Mouse (Mus musculus): Measurements from ENCODE around the gene Mamstr. TPM values are rescaled to one million over a fixed set of nuclear protein-coding genes. Genes with fewer than 3 reads are reported as not detected.

The Mamstr gene
- polyA plus RNA-seq, 2 experiments, result 19.8 to 34.6 TPM

- TF ChIP-seq POLR2A (IDR thresholded peaks at IDR 0.05; ENCODE audit: borderline replicate concordance, extremely low read depth, insufficient read depth, insufficient read length), result no peak
- WGBS, result 92% methylated on average over 12 of the region's 14 CpGs
- H3K9ac ChIP-seq (ENCODE audit: low read depth, low read length, severe bottlenecking), result no peak overlapping the region
- no peak overlapping the region for H3K27ac ChIP-seq (replicated peaks; ENCODE audit: low read depth, low read length)
- no peak for DNase-seq (ENCODE audit: low spot score)
- H3K4me2 ChIP-seq (replicated peaks; ENCODE audit: low read depth, low read length, severe bottlenecking), result no peak overlapping the region
- no peak for ATAC-seq (ENCODE audit: low FRiP score, low read depth)
- no peaks in the 10 kb centered on the region for H3K36me3 ChIP-seq (ENCODE audit: control insufficient read depth, insufficient read depth, low read length)
- no peaks in the 10 kb centered on the region for H3K9me3 ChIP-seq (ENCODE audit: control insufficient read depth, low read length)
- H3K27me3 ChIP-seq (ENCODE audit: control insufficient read depth, insufficient read depth, low read length), result no peaks in the 10 kb centered on the region
- no peak overlapping the region for H3K4me3 ChIP-seq (replicated peaks; ENCODE audit: low read length)
- H3K4me1 ChIP-seq (ENCODE audit: control insufficient read depth, insufficient read depth, low read length), result no peaks in the 10 kb centered on the region
Observed at GRCm38 (mm10) chr7:45678513-45678912, 38.7 kb downstream of the Mamstr start.

DNA sequence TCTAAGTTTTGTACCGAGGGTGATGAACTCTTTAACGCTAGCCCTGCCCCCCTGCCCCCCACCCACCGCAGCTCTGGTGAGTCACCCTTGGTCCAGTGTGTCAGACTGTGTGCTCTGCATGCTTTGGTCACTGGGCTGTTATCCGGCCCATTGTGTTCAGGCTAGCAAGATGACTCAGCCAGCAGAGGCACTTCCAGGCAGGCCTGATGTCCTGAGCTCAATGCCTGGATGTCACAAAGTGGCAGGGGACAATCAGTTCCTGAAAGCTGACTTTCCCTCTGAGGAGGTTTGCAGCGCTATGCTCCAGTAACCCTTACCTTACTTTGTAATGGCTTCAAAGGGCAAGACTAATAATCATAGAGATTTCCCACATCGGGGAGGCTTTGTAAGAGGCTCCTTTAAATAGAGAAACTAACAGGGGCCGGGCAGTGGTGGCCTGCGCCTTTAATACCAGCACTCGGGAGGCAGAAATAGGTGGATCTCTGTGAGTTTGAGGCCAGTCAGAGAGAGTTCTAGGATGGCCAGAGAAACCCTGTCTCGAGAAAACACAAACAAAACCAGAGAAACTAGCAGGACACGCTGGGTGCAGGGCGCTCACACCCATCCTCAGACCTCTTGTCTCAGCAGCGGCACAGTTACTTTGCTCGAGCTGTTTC, 40.3 kb downstream of the Mamstr start:
- Histone ChIP-seq H3K4me3 (replicated peaks; ENCODE audit: low read length) (no peak overlapping the region), H3K9me3 (ENCODE audit: control insufficient read depth, low read length) (no peaks in the 10 kb centered on the region), H3K36me3 (ENCODE audit: control insufficient read depth, insufficient read depth, low read length) (no peaks in the 10 kb centered on the region), H3K9ac (ENCODE audit: low read depth, low read length, severe bottlenecking) (no peak overlapping the region), H3K27me3 (ENCODE audit: control insufficient read depth, insufficient read depth, low read length) (no peaks in the 10 kb centered on the region), H3K4me2 (replicated peaks; ENCODE audit: low read depth, low read length, severe bottlenecking) (no peak overlapping the region), H3K27ac (replicated peaks; ENCODE audit: low read depth, low read length) (no peak overlapping the region), H3K4me1 (ENCODE audit: control insufficient read depth, insufficient read depth, low read length) (0 out of 2 replicates have a peak, but pooled peaks cover under 1% of the 10 kb centered on the region)
- TF ChIP-seq POLR2A (IDR thresholded peaks at IDR 0.05; ENCODE audit: borderline replicate concordance, extremely low read depth, insufficient read depth, insufficient read length), result no peak
- DNase-seq (ENCODE audit: low spot score), result no peak
- WGBS, result 78% methylated on average over 14 of the region's 14 CpGs
- no peak for ATAC-seq (ENCODE audit: low FRiP score, low read depth)

GRCm38 (mm10) chr7:45681046-45681736, 41.4 kb downstream of the Mamstr start:
- WGBS, result 84% methylated on average over 8 of the region's 8 CpGs
- no peak for ATAC-seq (ENCODE audit: low FRiP score, low read depth)

GRCm38 (mm10) chr7:45682144-45683126, 42.7 kb downstream of the Mamstr start:
- Histone ChIP-seq H3K27ac (replicated peaks; ENCODE audit: low read depth, low read length) (no peak overlapping the region), H3K36me3 (ENCODE audit: control insufficient read depth, insufficient read depth, low read length) (no peaks in the 10 kb centered on the region), H3K4me3 (replicated peaks; ENCODE audit: low read length) (no peak overlapping the region), H3K4me1 (ENCODE audit: control insufficient read depth, insufficient read depth, low read length) (peaks cover 4% of the 10 kb centered on the region; the same call in 1 of the 2 replicates), H3K4me2 (replicated peaks; ENCODE audit: low read depth, low read length, severe bottlenecking) (peak overlapping the region; percentile 18; the same call in 1 of the 2 replicates), H3K27me3 (ENCODE audit: control insufficient read depth, insufficient read depth, low read length) (no peaks in the 10 kb centered on the region), H3K9ac (ENCODE audit: low read depth, low read length, severe bottlenecking) (0 out of 2 replicates have a peak overlapping the region, but pooled peaks have one; percentile 12), H3K9me3 (ENCODE audit: control insufficient read depth, low read length) (no peaks in the 10 kb centered on the region)
- WGBS, result 33% methylated on average over 14 of the region's 14 CpGs
- ATAC-seq (ENCODE audit: low FRiP score, low read depth) (peak; percentile 86), DNase-seq (ENCODE audit: low spot score) (peak; percentile 88)
- TF ChIP-seq POLR2A (IDR thresholded peaks at IDR 0.05; ENCODE audit: borderline replicate concordance, extremely low read depth, insufficient read depth, insufficient read length), result peak; percentile 41; the same call in 1 of the 2 replicates

More at GRCm38 (mm10) chr7:45681046-45681736, 41.4 kb downstream of the Mamstr start:
- Histone ChIP-seq H3K4me3 (replicated peaks; ENCODE audit: low read length) (no peak overlapping the region), H3K36me3 (ENCODE audit: control insufficient read depth, insufficient read depth, low read length) (no peaks in the 10 kb centered on the region), H3K27ac (replicated peaks; ENCODE audit: low read depth, low read length) (no peak overlapping the region), H3K9me3 (ENCODE audit: control insufficient read depth, low read length) (no peaks in the 10 kb centered on the region), H3K9ac (ENCODE audit: low read depth, low read length, severe bottlenecking) (no peak overlapping the region), H3K4me1 (ENCODE audit: control insufficient read depth, insufficient read depth, low read length) (peaks cover 4% of the 10 kb centered on the region; the same call in 1 of the 2 replicates), H3K4me2 (replicated peaks; ENCODE audit: low read depth, low read length, severe bottlenecking) (no peak overlapping the region), H3K27me3 (ENCODE audit: control insufficient read depth, insufficient read depth, low read length) (no peaks in the 10 kb centered on the region)
- no peak for DNase-seq (ENCODE audit: low spot score)
- TF ChIP-seq POLR2A (IDR thresholded peaks at IDR 0.05; ENCODE audit: borderline replicate concordance, extremely low read depth, insufficient read depth, insufficient read length), result no peak

Measured in limb, embryonic 14.5 days (tissue).